Mouse (Mus musculus) kidney, adult 2 months (tissue): ENCODE data around the gene Sav1.

Experiments used
- CTCF ChIP-seq: fragments of 200-500 bp; conservative IDR thresholded peaks from 2 replicates; pipeline ENCODE4 v1.5.1; 2011; ENCODE audit warnings: low read depth, mild to moderate bottlenecking, control low read depth, low read length, moderate library complexity, mixed read lengths; ENCODE audit not compliant: insufficient read depth, insufficient read length
- POLR2A ChIP-seq: fragments of 200-500 bp; IDR thresholded peaks from one replicate; pipeline ENCODE4 v1.6.1; 2011; ENCODE audit warnings: low read depth, low read length, control low read depth

- TF ChIP-seq CTCF (no peak), POLR2A (no peak)
These were observed 68.9 kb downstream of the Sav1 start for GRCm38 (mm10) chr12:69917870-69918269.
